Mouse (Mus musculus) adrenal gland, postnatal 36 days (tissue): ENCODE data around the gene Mab21l2. TPM values are rescaled to one million over a fixed set of nuclear protein-coding genes. Genes with fewer than 3 reads are reported as not detected.
A peak's percentile ranks its signal among the peaks of the same experiment; 100 is the strongest.

Experiments used
- DNase-seq, 2 experiments: peaks; one replicate each; pipeline ENCODE4 v3.0.0; 2021; ENCODE audit warnings: mixed read lengths in 1 of 2
- long read RNA-seq, 2 experiments: library from polyadenylated mRNA; stranded (forward); transcript quantifications; one replicate each; pipeline ENCODE4 v2.0.0; 2021; ENCODE audit warnings: borderline sequencing depth in 2 of 2
- total RNA-seq, 2 experiments: library from RNA; stranded (reverse); gene quantifications; 2 replicates each; pipeline ENCODE4 v1.2.3; 2021

Gene Mab21l2
- 1 to 10 TPM; 6.6 to 7.9 TPM for total RNA-seq
- long read RNA-seq, experiment 1, transcript Mab21l2-202 (1 exons, 2,580 nt) = major isoform, 10 of 10 reads
- long read RNA-seq, experiment 1, partial matches to known transcripts = 0 of 10 reads
- long read RNA-seq, experiment 1, other reads (novel, unspliced or antisense) = 0 of 10 reads
- long read RNA-seq, experiment 2, transcript Mab21l2-202 (1 exons, 2,580 nt) = major isoform, 6 of 6 reads
- long read RNA-seq, experiment 2, partial matches to known transcripts = 0 of 6 reads
- long read RNA-seq, experiment 2, other reads (novel, unspliced or antisense) = 0 of 6 reads

GRCm38 (mm10) chr3:86548091-86549015 lies at the start of gene Mab21l2:
Gene Mab21l2, minus strand, starts transcription at chr3:86548629.
- DNase-seq = peak; percentile 32 to 46

DNA sequence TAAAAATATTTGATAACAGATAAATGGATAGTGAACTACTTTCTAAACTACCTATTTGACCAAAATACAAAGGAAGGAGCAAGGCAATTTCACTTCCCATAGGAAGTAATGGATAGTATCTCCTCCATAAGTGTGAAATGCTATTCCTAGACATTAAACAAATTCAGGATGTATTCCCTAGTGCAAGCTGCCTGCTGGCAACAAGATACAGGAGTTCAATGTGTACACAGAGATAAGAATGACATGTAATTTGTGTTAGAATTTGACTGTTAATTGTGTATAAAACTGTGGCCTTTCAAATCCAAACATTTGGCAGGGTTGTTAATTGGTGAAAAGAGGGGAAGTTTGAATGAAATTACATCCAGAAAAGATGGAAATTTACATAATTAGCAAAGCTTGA lies 26.9 kb upstream of the Mab21l2 start:
- DNase-seq = no peak

GRCm38 (mm10) chr3:86572519-86573244 lies 24.3 kb upstream of the Mab21l2 start:
- DNase-seq = no peak

DNA sequence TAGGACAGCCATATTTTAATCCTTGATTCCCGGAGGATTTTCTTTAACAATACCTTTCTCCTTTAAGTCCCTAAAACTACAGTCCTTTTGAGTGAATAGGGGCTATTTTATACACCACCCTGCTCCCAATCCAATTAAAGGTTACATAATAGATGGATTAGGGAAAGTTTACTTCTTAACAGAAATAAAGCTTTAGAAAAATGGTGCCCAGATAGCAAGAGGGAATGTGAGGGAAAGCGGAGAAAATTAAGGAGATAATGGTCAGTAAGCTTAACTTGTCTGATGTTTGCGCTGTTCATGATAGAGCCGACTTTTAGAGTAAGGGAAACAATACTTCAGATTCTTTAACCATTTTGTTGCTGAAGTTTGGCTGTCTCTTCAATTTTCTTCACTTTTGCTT lies 23.1 kb upstream of the Mab21l2 start:
- no peak for DNase-seq

- no peak for DNase-seq
These were observed 18.9 kb upstream of the Mab21l2 start for GRCm38 (mm10) chr3:86567312-86567711.

DNA sequence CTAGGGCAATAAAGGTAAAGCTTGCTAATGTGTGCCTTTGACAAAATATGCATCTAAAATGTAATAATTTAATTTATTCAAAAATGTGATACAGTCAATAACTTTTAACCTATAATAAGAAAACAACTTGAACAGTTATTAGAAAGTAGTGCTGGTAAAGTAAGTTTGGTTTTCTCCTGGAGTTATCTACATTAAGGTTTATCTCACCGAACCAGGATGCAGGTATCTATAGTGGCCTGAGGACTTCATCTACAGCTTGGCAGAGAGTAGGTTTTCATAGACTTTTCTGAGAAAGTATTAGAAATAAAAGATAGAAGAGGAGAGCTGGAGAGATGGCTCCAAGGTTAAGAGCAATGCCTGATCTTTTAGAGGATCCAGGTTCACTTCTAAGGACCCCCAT lies 13.0 kb upstream of the Mab21l2 start:
- DNase-seq = no peak

DNA sequence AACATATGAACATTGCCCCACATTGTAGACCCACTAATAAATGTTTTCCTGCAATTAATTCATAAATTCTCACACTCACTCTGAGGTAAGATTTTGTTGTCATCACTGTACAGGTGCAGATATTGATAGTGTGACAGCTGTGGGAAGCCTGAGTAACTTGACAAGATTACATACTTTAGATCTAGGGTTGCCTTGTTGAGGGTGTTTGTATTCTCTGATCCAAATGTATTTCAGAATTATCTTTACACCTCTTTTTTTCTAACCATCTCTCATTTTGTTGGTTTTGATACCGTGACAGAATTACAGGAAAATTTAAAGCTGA lies 12.6 kb upstream of the Mab21l2 start:
- no peak for DNase-seq

DNA sequence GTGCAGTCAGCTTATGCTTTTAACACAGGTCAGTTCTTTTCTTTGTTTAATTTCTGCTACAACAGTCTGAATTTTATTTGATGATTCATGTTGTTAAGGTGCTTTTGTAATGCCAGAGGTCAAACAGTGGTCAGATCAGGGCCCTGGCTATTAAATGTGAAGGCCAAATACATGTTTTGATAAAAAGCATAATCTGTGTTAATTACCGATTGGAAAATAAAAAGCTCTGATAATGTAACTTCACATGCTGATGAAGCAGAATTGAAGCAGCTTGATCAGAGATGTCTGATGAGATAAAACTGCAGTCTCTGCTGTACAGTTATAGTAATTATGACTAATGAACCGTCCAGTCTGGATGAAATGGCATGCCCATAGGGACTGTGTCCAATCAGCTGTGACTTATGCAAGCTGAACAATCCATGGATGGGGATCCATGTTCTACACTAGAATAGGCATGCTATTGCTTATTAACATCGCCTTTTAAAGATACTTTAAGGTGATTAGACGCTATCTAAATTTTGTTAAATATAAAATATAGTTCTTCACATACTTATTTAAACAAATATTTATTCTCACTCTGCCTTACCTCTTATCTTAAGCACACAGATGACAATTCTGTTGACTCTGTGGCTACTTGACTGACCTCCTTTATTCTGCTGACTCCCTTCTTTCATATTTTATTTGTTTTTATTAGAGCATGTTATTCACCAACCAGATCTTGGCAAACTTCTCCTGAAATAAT lies 12.0 kb upstream of the Mab21l2 start:
- no peak for DNase-seq

DNA sequence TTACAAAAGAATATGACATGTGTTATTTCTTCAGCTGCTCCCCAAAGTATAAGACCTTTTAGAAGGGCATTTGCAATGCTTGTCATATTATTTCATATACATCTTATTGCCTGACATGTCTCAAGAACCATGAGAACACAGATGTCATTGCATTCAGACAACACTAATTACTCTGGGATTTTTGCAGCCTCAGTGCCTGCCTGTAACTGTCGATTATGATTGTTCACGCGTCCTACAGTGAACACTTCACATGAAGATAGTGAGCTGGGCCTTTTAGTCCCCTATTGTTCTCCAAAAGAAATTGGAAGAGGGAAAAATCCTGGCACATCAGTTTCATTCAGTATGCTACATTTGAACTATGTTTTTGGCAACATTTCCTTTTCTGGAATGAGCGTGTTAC lies 11.2 kb upstream of the Mab21l2 start:
- no peak for DNase-seq

- no peak for DNase-seq
These were observed 10.5 kb upstream of the Mab21l2 start for GRCm38 (mm10) chr3:86558976-86559375.

GRCm38 (mm10) chr3:86552170-86552569 lies 3.7 kb upstream of the Mab21l2 start:
- DNase-seq = no peak

DNA sequence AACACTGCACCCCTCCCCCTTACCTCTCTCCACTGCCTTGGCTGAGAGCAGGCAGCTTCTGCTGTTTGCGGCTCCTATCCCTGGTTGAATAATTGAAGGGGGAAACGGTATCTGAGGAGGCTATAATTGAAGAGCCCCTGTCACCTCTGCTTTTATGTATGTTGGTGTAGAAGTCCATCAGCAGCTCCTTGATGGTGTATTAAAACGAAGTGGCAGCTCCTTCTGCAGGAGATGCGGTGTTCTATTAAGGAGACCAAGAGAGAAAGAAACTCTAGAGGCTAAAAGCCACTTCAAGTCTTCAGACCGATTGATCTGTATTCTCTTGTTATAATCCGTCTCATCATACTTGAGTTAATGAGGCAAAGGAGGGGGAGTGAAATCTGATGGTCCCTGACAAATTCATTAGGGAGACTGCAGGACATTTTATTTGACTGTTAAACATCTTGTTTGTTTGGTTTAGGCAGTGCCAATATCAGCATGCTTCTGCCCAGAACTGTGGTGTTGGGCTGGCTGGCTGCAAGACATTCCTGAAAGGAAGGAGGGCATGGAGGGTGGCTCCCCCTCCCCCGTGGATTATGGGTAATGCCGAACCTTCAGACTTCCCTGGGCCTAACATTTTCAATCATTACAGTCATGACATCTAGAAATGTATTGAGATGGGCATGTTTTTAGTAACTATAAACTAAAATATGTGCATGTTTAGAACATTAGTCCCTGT lies 2.7 kb upstream of the Mab21l2 start:
- no peak for DNase-seq

DNA sequence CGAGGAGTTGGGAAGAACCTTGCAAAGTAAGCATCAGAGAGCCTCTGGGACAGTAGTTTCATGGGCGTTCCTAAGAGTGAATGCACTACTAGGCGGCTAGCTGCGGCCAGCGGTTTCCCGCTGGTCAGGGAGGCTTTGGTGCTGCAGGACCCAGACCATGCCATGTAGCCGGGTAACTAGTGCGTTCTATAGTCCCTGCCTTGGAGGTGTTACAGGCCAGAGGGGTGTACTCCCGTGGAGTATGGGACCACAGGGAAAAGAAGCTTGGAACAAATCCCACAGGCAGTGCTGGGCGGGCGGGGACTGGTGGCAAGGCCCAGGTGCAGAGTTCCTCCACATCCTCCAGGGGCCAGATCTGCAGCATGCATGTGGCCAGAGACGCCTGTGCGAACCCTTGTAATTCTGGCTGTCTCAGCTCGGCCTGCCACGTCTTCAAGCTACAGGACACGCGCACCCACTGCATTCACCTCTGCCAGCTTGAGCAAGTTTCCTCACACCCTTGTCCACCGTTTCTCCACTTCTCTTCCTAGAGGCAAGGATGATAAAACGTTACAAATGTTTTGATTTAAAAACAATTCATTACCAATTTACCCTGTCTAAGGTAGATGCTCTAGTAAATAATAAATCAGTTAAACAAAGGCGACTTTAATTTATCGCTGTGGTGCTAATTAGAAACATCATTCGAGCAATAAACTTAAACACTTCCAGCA lies 2.0 kb upstream of the Mab21l2 start:
- DNase-seq = peak in 1 of 2 experiments; percentile 23

GRCm38 (mm10) chr3:86547251-86547791 lies 1.1 kb downstream of the Mab21l2 start:
- peak in 1 of 2 experiments; percentile 33 for DNase-seq

DNA sequence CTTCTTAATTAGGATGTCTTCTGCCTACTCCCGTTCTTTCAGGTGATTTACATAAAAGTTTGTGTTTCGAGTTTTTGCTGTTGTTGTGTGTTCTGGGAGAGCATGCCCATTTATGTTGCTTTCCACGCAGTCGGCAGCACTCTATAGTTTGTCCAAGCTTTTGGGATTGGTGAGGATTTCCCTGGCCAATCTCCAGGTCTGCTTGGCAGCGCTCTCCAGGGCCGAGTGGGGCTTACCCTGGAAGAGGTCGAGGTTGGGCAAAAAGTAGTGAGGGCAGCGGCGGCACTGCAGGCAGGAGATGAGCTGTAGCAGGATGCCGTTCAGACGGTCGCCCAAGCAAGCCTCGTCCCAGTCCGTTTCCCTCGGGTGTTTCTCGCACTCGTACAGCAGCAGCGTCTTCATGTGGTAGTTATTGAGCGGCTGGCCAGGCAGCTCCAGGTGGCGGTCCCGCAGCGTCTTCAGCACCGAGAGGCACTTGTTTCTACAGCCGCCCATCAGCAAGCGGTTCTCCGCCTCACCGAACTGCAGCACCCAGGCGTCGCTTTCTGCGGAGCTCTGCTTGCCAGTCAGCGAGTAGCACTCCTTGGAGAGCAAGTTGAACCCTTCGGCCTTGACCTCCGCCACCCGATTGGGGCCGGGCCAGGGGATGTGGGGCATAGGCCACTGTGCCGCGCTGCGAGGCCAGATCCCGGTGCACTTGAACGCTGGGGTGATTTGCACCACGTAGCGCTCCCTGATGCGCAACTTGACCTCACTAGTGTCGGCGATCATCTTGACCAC lies 1.8 kb downstream of the Mab21l2 start:
- peak; percentile 83 to 85 for DNase-seq

- no peak for DNase-seq
These were observed 2.5 kb downstream of the Mab21l2 start for GRCm38 (mm10) chr3:86545945-86546344.

DNA sequence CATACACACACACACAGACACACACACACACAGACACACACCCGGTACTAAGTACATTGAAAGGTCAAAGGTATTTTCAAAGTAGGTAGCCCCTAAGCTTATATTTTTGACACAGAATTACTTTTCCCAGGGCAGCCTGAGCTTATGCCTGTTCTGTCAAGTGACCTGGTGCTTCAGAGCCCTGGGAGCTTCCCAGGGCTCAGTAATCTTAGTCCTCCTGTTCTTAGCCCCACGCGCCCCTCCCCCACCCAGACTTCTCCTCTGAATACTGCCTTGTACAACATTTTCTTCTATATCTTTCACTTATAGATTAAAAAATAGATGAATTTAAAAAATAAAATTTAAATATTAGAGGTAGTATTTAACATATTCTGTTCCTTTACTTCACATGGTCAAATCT lies 3.6 kb downstream of the Mab21l2 start:
- DNase-seq = peak in 1 of 2 experiments; percentile 22

DNA sequence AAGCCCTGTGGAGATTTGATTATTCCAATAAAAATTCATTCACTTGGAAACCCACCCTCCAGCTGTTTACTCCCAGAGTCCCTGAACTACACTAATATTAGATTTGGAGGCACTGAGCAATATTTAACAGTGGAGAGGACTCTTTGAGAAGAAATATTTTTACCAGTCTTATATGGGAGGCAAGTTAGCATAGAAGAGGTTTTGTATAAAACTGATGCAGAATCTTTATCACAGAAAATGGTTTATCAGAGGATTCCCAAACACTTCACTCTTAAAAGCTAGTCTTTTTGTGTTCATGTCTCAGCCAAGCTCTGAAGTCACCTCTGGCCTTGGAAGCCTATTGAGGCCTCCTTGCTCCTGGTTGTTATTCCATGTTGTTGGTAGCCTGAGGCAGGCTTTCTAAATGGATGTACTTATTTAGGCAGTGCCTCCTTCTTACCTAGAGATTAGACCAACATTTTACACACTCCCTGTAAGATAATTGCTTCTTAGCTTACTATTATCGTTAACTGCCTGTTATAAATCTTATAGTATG lies 6.5 kb downstream of the Mab21l2 start:
- DNase-seq = no peak

DNA sequence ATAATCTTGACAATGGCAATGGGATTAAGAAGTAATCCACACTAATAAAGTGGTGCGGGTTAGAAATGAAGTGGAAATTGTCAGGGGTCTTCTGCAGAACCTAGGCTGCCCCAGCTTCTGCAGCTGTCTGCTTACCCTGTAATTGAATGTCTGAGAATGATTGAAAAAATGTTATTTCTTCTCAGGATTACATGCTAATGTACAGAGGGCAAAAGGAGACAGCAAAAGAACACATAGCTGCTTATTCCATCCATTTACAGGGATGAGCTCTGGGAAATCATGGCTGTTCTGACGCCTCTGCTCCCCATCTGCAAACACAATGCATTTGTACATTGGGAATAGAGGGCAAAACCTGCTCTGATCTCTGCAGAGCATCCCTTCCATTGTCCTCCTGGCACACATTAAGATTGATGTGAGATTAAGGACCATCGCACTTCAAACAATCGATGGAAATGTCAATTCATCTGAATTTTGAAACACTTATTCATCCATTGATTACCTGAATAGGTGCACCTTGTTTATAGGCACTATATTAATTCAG lies 7.3 kb downstream of the Mab21l2 start:
- DNase-seq = no peak
